Mouse (Mus musculus) neural tube, embryonic 12.5 days (tissue): ENCODE measurements at regions not wholly inside any gene's neighbourhood (a gene's known extent, or its start where the extent isn't known, plus 50 kb on each side); places are given as distances from the start of the nearest gene placed in this dataset.
A peak's percentile ranks its signal among the peaks of the same experiment; 100 is the strongest.

ENCODE experiments used
- ATAC-seq: fragments of 200-750 bp; cut with Nextera tagmentation; 2 replicates; pipeline ENCODE4 v1.8.0; 2017; ENCODE audit warnings: low read depth, mild to moderate bottlenecking, moderate TSS enrichment, moderate library complexity; ENCODE audit not compliant: low FRiP score
- H3K27ac ChIP-seq: fragments of 300-500 bp; sonication (generic); 2 replicates; pipeline ENCODE4 v1.5.1; 2016
- H3K27me3 ChIP-seq: fragments of 300-500 bp; sonication (generic); replicated peaks from 2 replicates; pipeline ENCODE4 v1.6.1; 2016; ENCODE audit warnings: mild to moderate bottlenecking
- H3K36me3 ChIP-seq: fragments of 300-500 bp; sonication (generic); 2 replicates; pipeline ENCODE4 v1.6.1; 2016; ENCODE audit warnings: mild to moderate bottlenecking
- H3K4me1 ChIP-seq: fragments of 300-500 bp; sonication (generic); 2 replicates; pipeline ENCODE4 v1.6.1; 2016
- H3K4me2 ChIP-seq: fragments of 300-500 bp; sonication (generic); replicated peaks from 2 replicates; pipeline ENCODE4 v1.6.1; 2016; ENCODE audit warnings: mild to moderate bottlenecking
- H3K4me3 ChIP-seq: fragments of 300-500 bp; sonication (generic); 2 replicates; pipeline ENCODE4 v1.5.1; 2016
- H3K9ac ChIP-seq: fragments of 300-500 bp; sonication (generic); 2 replicates; pipeline ENCODE4 v1.6.1; 2016; ENCODE audit warnings: mild to moderate bottlenecking
- H3K9me3 ChIP-seq: fragments of 300-500 bp; sonication (generic); 2 replicates; pipeline ENCODE4 v1.6.1; 2016; ENCODE audit warnings: mild to moderate bottlenecking
- WGBS: fragments of 180-500 bp; shearing (Covaris S2); methylation state at CpG from one replicate; pipeline ENCODE4 v1.1.7; 2016; 5-methylcytosine and 5-hydroxymethylcytosine counted together

DNA sequence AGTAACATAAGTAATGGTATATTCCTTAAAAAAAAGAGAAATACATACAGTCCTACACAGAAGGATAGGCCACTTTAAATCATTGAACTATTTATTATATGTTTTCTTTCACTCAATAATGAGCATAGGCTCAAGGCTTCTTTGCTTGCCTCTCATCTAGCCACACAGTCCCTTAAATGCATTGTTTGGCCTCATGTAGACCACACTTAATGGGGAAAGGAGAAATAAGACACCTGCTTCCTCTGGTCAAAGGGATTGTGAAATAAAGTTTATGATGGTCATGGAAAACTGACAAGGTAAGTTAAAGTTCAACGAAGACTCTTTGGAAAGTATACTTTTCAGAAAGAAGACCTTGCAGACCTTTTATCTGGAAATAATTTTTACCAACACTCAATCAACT is 108.4 kb upstream of the Oxgr1 start:
- Histone ChIP-seq H3K27me3 (no peaks in the 10 kb centered on the region), H3K4me3 (no peak overlapping the region), H3K4me2 (no peak overlapping the region), H3K27ac (no peak overlapping the region), H3K36me3 (no peaks in the 10 kb centered on the region), H3K9ac (no peak overlapping the region), H3K4me1 (peaks cover 6% of the 10 kb centered on the region), H3K9me3 (no peaks in the 10 kb centered on the region)
- ATAC-seq = no peak
- WGBS = 86% methylated on average over 1 of the region's 1 CpGs

DNA sequence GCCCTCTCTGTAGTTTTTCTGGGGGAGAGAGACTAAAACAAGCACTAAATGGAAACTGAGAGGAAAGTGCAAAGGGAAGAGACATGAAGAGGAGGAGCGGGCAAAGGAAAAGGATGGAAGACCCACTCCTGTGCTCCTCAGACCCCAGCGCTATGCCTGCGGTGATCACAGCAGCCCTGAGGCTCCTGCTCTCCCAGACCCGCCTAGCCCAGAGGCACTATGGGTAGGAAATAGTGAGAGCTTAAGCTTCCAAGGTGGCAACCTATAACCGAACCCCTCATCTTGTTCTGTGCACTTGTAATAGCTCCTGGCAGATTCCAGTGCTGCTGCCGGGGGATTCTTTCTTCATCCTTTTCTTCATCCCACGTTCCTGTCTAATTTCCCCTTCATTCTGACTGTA is 112.2 kb upstream of the Oxgr1 start:
- Histone ChIP-seq H3K36me3 (no peaks in the 10 kb centered on the region), H3K27me3 (no peaks in the 10 kb centered on the region), H3K27ac (no peak overlapping the region), H3K4me2 (peak overlapping the region; percentile 20; the same call in 1 of the 2 replicates), H3K4me1 (peaks cover 12% of the 10 kb centered on the region), H3K9ac (no peak overlapping the region), H3K4me3 (no peak overlapping the region), H3K9me3 (no peaks in the 10 kb centered on the region)
- no peak for ATAC-seq
- WGBS = 38% methylated on average over 7 of the region's 7 CpGs

DNA sequence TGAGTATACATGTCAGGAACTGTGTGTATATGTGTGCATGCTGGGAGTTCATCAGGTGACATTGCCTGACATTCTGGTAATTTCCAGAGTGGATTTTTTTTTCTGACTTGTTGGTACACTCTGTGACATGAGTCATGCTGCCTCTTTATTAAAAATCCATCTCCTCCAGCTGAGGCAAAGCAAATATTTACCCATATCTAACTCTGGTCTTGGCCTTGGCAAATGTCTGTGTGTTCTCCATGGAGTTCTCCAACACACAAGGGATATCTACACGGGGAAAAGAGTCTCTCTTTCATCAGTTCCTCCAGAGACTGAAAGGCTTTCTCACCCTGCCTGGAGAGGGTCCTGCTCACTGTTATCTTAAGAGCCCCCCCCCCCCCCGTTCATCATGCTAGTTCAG is 111.3 kb upstream of the Mbnl2 start:
- Histone ChIP-seq H3K4me2 (no peak overlapping the region), H3K27me3 (no peaks in the 10 kb centered on the region), H3K4me3 (no peak overlapping the region), H3K4me1 (no peaks in the 10 kb centered on the region), H3K9ac (no peak overlapping the region), H3K27ac (no peak overlapping the region), H3K9me3 (no peaks in the 10 kb centered on the region), H3K36me3 (no peaks in the 10 kb centered on the region)
- ATAC-seq = no peak
- WGBS = 68% methylated on average over 2 of the region's 2 CpGs

DNA sequence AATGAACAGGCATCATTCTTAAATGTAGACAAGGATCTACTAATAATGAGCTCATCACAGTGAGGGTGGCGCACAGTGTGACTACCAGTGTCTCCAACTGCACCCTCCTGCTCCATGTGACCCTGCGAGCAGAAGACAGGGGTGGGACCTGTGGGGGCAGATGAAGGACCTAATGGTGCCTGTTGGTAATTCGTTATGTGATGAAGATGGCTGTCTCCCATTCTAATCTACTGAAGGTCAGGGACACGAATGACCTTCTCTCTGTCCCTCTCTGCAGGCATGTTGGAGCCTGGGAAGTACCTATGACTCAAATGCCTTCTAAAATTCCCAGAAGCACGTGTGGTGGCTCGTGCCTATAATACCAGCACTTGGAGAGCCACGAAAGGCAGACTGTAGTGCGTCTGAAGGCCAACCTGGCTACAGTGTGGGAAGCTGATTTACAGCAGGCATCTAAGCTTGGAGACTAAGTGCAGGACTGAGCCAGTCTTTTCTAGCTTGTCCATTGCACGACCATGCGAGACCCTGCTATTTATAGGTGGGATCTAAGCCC is 109.9 kb upstream of the Mbnl2 start:
- Histone ChIP-seq H3K9me3 (no peaks in the 10 kb centered on the region), H3K4me1 (no peaks in the 10 kb centered on the region), H3K9ac (no peak overlapping the region), H3K36me3 (no peaks in the 10 kb centered on the region), H3K4me2 (no peak overlapping the region), H3K27me3 (no peaks in the 10 kb centered on the region), H3K4me3 (no peak overlapping the region), H3K27ac (no peak overlapping the region)
- ATAC-seq = no peak
- WGBS = 91% methylated on average over 10 of the region's 10 CpGs

GRCm38 (mm10) chr14:120170733-120171132 is 104.7 kb upstream of the Mbnl2 start:
- 82% methylated on average over 7 of the region's 7 CpGs for WGBS
- Histone ChIP-seq H3K27me3 (no peaks in the 10 kb centered on the region), H3K9me3 (no peaks in the 10 kb centered on the region), H3K9ac (no peak overlapping the region), H3K4me1 (no peaks in the 10 kb centered on the region), H3K4me3 (no peak overlapping the region), H3K4me2 (no peak overlapping the region), H3K36me3 (no peaks in the 10 kb centered on the region), H3K27ac (no peak overlapping the region)
- no peak for ATAC-seq

GRCm38 (mm10) chr14:120172058-120172457 is 103.4 kb upstream of the Mbnl2 start:
- no peaks in the 10 kb centered on the region for H3K4me1 ChIP-seq
- ATAC-seq = no peak

DNA sequence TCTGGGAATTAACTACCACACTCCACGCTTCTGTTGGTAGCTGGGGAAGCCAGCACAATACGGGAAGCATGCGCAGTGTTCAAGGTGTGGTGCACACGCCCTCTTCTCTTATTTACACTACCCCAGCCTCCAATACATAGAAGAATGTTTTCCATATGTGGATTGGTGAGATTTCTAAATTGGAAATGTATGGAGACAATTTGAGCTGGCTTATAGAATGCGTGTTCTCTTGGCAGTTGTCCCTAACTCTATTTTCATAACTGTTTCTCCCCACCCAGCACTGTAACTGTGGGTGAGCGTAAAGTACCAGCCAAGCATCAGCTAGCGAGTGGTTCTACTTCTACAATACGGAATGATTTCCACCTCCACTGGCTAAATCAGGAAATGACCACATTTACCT is 102.6 kb upstream of the Mbnl2 start:
- no peaks in the 10 kb centered on the region for H3K27me3 ChIP-seq
- WGBS = 90% methylated on average over 8 of the region's 8 CpGs
- H3K4me3 ChIP-seq = no peak overlapping the region
- no peak for ATAC-seq
- no peak overlapping the region for H3K4me2 ChIP-seq
- no peaks in the 10 kb centered on the region for H3K36me3 ChIP-seq
- H3K4me1 ChIP-seq = no peaks in the 10 kb centered on the region
- no peaks in the 10 kb centered on the region for H3K9me3 ChIP-seq
- no peak overlapping the region for H3K9ac ChIP-seq
- no peak overlapping the region for H3K27ac ChIP-seq

More at GRCm38 (mm10) chr14:120172058-120172457, 103.4 kb upstream of the Mbnl2 start:
- Histone ChIP-seq H3K4me2 (no peak overlapping the region), H3K9me3 (no peaks in the 10 kb centered on the region), H3K36me3 (no peaks in the 10 kb centered on the region), H3K27ac (no peak overlapping the region), H3K4me3 (no peak overlapping the region), H3K27me3 (no peaks in the 10 kb centered on the region), H3K9ac (no peak overlapping the region)
- 90% methylated on average over 4 of the region's 4 CpGs for WGBS

DNA sequence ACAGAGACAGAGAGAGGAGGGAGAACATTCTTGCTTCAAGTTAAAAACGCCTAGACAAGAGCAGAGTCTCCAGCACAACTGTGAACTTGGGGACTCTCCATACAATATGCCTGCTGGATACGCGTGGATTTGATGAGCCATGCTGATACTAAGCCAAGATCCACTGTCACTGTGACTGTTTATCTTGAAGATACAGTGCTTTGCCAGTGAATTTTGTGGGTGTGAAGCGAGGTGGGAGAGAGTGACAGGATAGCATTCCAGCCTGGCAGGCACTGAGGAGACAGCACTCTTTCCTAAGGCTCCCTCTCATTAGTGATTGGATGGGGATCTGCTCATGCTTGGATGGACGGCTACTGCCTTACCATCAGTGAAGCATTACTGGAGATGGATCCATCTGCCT is 100.9 kb upstream of the Mbnl2 start:
- Histone ChIP-seq H3K27me3 (no peaks in the 10 kb centered on the region), H3K4me1 (no peaks in the 10 kb centered on the region)
- 84% methylated on average over 5 of the region's 5 CpGs for WGBS

GRCm38 (mm10) chr14:120195218-120195617 is 80.3 kb upstream of the Mbnl2 start:
- Histone ChIP-seq H3K27ac (no peak overlapping the region), H3K4me2 (no peak overlapping the region), H3K36me3 (no peaks in the 10 kb centered on the region), H3K4me1 (no peaks in the 10 kb centered on the region), H3K9me3 (no peaks in the 10 kb centered on the region), H3K9ac (no peak overlapping the region), H3K4me3 (no peak overlapping the region), H3K27me3 (no peaks in the 10 kb centered on the region)
- 48% methylated on average over 1 of the region's 1 CpGs for WGBS
- ATAC-seq = no peak

More for the DNA sequence above, 100.9 kb upstream of the Mbnl2 start:
- H3K4me2 ChIP-seq = no peak overlapping the region
- H3K36me3 ChIP-seq = no peaks in the 10 kb centered on the region
- H3K9me3 ChIP-seq = no peaks in the 10 kb centered on the region
- H3K9ac ChIP-seq = no peak overlapping the region
- H3K4me3 ChIP-seq = no peak overlapping the region
- H3K27ac ChIP-seq = no peak overlapping the region
- ATAC-seq = no peak

- H3K9me3 ChIP-seq = no peaks in the 10 kb centered on the region
- H3K4me1 ChIP-seq = no peaks in the 10 kb centered on the region
- H3K9ac ChIP-seq = no peak overlapping the region
- H3K27ac ChIP-seq = no peak overlapping the region
- ATAC-seq = no peak
- H3K27me3 ChIP-seq = no peaks in the 10 kb centered on the region
- H3K4me2 ChIP-seq = no peak overlapping the region
- WGBS = 79% methylated on average over 3 of the region's 3 CpGs
- no peaks in the 10 kb centered on the region for H3K36me3 ChIP-seq
- no peak overlapping the region for H3K4me3 ChIP-seq
These were observed 63.7 kb upstream of the Mbnl2 start for GRCm38 (mm10) chr14:120211741-120212140.

- no peak overlapping the region for H3K27ac ChIP-seq
- no peaks in the 10 kb centered on the region for H3K4me1 ChIP-seq
- H3K9ac ChIP-seq = no peak overlapping the region
- H3K27me3 ChIP-seq = no peaks in the 10 kb centered on the region
- no peak overlapping the region for H3K4me2 ChIP-seq
- WGBS = 71% methylated on average over 5 of the region's 5 CpGs
- no peak overlapping the region for H3K4me3 ChIP-seq
- no peak for ATAC-seq
- H3K9me3 ChIP-seq = no peaks in the 10 kb centered on the region
- H3K36me3 ChIP-seq = no peaks in the 10 kb centered on the region
These were observed 62.8 kb upstream of the Mbnl2 start for GRCm38 (mm10) chr14:120212626-120213025.

DNA sequence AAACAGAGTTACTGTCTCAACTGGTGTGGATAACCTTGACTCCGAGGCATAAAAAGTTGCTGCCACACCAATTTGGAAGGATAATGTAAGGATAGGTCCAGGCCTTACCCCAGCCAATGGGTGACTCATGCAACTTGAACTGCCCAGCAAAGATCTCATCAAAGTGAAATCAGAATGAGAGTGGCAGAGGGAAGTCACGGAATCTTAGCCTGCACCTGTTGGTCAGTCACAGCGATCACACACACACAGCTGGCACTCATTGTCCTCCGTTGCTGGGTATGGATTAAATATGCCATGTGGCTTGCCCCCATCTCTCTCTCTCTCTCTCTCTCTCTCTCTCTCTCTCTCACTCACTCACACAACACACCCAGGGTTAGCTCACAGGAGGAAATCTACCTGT is 56.2 kb upstream of the Mbnl2 start:
- Histone ChIP-seq H3K4me3 (no peak overlapping the region), H3K4me1 (0 out of 2 replicates have a peak, but pooled peaks cover 5% of the 10 kb centered on the region), H3K9ac (no peak overlapping the region), H3K4me2 (no peak overlapping the region), H3K27ac (no peak overlapping the region), H3K36me3 (no peaks in the 10 kb centered on the region), H3K27me3 (no peaks in the 10 kb centered on the region), H3K9me3 (no peaks in the 10 kb centered on the region)
- 90% methylated on average over 4 of the region's 4 CpGs for WGBS
- no peak for ATAC-seq

GRCm38 (mm10) chr14:120223528-120224201 is 51.8 kb upstream of the Mbnl2 start:
- Histone ChIP-seq H3K4me3 (no peak overlapping the region), H3K36me3 (no peaks in the 10 kb centered on the region), H3K27me3 (no peaks in the 10 kb centered on the region), H3K4me1 (0 out of 2 replicates have a peak, but pooled peaks cover 9% of the 10 kb centered on the region), H3K27ac (no peak overlapping the region), H3K9me3 (no peaks in the 10 kb centered on the region), H3K4me2 (no peak overlapping the region), H3K9ac (no peak overlapping the region)
- no peak for ATAC-seq
- WGBS = 86% methylated on average over 14 of the region's 14 CpGs
